Mouse (Mus musculus): Measurements from ENCODE around the gene 3110082I17Rik.

The 3110082I17Rik gene

GRCm38 (mm10) chr5:139325395-139325966 lies 134.8 kb downstream of the 3110082I17Rik start, which contains the start of gene Adap1:
TSS of gene Adap1 (minus strand) at chr5:139325622.
- peak; percentile 80 for DNase-seq (ENCODE audit: low read depth, low spot score)

DNA sequence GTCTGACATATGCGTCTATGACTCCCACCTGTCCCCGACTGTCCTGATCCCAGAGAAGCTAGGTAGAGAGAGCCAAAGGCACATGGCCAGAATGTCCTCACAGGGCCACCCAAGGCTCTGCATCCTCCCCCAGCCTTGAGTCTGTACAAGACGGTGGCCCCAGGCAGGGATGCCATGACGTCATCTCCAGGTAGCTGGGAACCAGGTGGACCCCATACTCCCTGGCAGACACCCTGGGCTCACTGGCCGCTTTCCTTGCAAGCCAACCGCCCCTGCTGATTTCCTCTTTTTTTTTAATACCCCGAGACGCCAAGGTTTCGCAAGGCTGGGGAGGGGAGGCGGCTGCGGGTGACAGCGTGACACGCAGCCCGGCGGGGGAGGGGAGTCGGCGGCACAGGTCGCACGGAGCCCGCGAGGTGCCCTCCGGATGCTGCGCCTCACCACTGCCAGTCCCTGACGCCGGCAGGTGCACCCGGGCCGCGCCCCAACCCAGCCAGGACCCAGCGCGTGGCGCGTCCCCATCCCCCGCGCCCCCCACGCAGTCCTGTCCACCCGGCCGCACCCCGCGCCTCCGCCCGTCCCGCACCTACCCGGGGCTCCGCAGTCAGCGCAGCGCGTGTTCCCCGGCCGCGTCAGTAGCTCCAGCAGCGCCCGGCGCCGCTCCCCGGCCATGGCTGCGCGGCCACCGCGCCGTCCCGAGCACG lies 135.5 kb downstream of the 3110082I17Rik start:
- DNase-seq (ENCODE audit: low read depth, low spot score) = peak; percentile 79

DNA sequence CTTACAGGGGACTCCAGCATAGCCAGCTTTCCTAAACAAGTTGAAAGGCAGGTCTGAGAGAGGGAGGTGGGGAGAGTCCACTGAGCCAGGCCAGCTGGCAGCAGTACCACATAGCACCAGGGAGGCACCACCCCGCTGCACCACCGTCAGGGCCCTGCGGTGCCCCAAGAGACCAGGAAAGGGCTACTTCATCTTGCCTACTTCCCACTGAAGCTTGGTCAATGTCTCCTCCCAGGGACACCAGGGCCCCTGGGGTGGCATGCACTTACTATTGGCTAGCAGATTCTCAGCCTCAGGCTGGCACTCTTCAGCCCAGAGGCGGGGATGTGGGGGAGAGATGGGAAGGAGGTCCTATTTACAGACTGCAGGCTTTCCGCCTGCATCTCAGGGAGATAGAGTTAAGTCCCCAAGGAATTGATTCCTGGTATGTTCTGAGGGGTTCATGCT lies 136.3 kb downstream of the 3110082I17Rik start:
- DNase-seq (ENCODE audit: low read depth, low spot score) = no peak

DNA sequence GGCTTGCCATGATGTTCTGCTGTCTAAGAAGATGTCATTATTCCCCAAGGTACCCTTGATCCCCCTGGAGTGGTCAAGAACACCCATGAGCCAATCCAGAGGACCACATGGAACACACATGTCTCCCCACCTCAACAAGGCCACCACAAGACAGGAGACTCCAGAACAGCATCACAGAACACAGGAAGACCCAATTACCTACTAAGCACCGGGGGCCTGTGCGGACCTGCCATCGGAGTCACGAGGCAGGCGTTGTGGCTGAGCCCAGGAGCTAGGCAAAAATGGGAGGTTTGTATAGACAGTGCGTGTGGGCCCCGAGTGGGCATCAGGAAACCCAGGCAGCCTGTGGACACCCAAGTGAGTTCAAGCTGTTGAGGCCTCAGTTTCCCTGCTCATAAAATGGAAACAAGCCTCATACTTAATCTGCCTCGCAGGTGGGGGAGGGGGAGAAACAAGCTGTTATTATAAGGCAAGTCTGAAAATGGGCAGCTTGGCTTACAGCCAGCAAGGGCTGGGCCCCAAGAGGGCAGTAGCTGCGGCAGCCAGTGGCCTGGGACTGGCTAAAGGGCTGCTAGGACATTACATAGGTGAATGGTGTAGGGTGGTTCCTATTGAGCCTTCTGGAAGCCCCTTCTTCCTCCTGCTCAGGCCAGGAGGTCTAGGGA lies 136.9 kb downstream of the 3110082I17Rik start:
- no peak for DNase-seq (ENCODE audit: low read depth, low spot score)

- DNase-seq (ENCODE audit: low read depth, low spot score) = no peak
These were observed 139.0 kb downstream of the 3110082I17Rik start for GRCm38 (mm10) chr5:139321331-139321730.

GRCm38 (mm10) chr5:139320424-139320823 lies 139.9 kb downstream of the 3110082I17Rik start:
- no peak for DNase-seq (ENCODE audit: low read depth, low spot score)

DNA sequence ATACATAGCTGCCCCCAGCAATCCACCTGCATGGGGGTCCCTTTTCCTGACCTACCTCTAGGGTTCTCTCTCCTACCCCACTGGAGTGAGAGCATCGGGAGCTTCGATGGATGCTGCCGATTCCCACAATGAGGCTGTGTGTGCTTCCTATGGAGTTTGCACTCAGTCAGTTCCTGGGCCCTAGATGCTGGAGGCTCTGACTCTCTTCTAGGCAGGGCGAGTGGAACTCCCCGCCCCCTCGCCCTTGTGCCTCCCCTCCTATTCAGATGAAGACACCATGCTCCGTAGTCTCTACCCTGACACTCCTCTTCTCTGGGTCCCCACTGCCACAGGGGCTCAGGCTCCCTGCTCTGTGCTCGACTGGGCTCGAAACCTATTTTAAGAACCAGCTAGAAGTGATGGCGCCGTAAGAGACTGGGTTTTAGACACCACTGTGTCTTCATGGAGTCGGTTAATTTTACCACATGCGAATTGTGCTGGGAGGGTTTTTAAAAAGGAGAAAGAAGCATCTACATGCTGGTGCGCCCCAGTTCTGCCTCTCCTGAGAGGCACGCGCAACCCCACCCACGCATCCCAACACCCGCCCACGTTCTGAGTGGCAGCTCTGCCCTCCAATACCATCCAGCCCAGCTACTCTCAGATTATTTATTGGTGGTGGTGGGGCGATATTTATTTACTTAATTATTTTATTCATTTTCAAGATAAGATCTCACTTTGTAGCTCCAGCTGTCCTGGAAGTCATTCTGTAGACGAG lies 142.4 kb downstream of the 3110082I17Rik start:
- DNase-seq (ENCODE audit: low read depth, low spot score) = no peak

DNA sequence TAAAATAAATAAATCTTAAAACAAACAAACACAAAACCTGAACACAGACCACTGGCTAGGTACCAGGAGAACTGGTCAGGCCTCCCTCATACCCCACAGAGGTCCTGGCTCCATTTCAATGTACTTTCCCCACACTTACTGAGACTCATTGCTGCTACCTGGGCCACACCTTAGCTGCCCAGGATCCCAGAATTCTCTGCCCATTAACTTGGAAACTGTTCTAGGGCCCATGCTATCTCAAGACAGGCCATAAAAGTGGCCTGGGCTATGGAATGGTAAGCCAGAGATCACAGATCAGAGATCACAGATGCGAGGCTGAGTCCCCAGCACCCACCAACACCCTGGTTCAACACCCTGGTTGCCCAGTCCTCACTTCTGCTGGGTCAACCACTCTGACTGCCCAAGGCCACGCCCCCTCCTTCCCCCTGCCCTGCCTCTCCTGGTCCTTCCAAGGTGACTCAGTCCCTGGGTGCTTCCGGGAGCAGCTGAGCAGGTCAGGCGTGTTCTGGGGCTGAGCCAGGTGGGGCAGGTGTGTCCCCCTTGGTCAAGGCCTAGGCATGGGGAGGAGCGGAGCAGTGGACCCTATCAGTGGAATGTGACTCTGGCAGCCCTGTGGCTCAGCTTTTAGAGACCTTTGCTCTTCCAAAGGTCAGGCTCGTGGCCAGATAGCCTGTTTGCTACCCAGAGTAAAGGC lies 143.2 kb downstream of the 3110082I17Rik start:
- DNase-seq (ENCODE audit: low read depth, low spot score) = no peak

- DNase-seq (ENCODE audit: low read depth, low spot score) = no peak
These were observed 145.2 kb downstream of the 3110082I17Rik start for GRCm38 (mm10) chr5:139314941-139315642.

GRCm38 (mm10) chr5:139313536-139313935 lies 146.8 kb downstream of the 3110082I17Rik start:
- DNase-seq (ENCODE audit: low read depth, low spot score) = no peak

DNA sequence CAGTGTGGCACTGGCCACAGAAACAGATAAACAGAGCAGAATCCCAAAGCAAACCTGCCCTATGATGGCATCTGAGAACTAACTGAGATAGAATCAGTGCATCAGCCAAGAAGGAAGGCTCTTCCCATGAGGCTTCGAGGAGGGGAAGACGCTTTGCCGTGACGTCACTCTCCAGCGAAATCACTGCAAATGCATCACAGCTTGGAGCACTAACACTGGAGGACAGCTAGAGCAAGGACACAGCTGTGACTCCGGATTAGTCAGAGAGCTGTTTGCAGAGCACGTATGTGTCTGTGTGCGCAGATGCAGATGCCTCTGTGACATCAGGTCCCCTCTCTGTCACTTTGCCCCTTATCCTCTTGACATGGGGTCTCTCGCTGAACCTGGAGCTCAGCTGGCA lies 148.5 kb downstream of the 3110082I17Rik start:
- no peak for DNase-seq (ENCODE audit: low read depth, low spot score)

GRCm38 (mm10) chr5:139310477-139310876 lies 149.8 kb downstream of the 3110082I17Rik start:
- no peak for DNase-seq (ENCODE audit: low read depth, low spot score)

DNA sequence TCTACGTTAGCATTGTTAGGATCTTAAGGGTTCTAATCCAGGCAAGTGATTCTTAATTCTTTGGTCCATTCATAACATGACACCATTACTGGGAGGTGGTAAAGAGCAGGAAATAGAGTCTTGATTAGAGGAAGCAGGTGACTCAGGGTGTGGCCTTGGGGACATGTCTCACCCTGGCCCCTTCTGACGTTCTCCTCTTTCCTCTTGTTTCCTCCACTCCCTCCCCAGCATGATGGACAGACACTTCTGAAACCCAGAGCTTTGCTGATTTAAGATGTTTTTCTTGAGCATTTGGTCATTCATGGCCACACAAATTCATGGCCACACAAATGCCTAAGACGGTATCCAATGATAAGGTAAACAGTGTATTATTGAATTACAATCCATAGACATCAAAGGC lies 150.4 kb downstream of the 3110082I17Rik start:
- DNase-seq (ENCODE audit: low read depth, low spot score) = peak; percentile 51
